Mouse (Mus musculus) spleen, adult 2 months (tissue): ENCODE data around the gene Stk39. TPM values are rescaled to one million over a fixed set of nuclear protein-coding genes. Genes with fewer than 3 reads are reported as not detected.

ENCODE experiments used
- DNase-seq, 2 experiments: peaks; one replicate each; pipeline versions ENCODE4 v3.0.0 to v3.0.0-alpha.2; 2012 to 2021; ENCODE audit warnings: low spot score in 2 of 2, low read depth in 1 of 2
- H3K27ac ChIP-seq: fragments of 200-500 bp; 2 replicates; pipeline ENCODE4 v1.5.1; 2012; ENCODE audit warnings: low read length, inconsistent platforms; ENCODE audit not compliant: insufficient read depth
- H3K27me3 ChIP-seq: fragments of 200-500 bp; 2 replicates; pipeline ENCODE4 v1.6.1; 2012; ENCODE audit warnings: mild to moderate bottlenecking, moderate library complexity, low read length, inconsistent platforms; ENCODE audit not compliant: control insufficient read depth, insufficient read depth
- H3K36me3 ChIP-seq: fragments of 200-500 bp; 2 replicates; pipeline ENCODE4 v1.6.1; 2012; ENCODE audit warnings: mild to moderate bottlenecking, low read length, inconsistent platforms; ENCODE audit not compliant: control insufficient read depth, insufficient read depth
- H3K4me1 ChIP-seq: fragments of 200-500 bp; 2 replicates; pipeline ENCODE4 v1.6.1; 2011; ENCODE audit warnings: inconsistent platforms; ENCODE audit not compliant: control insufficient read depth, insufficient read depth, insufficient read length
- H3K4me3 ChIP-seq: fragments of 200-500 bp; 2 replicates; pipeline ENCODE4 v1.5.1; 2011; ENCODE audit warnings: mild to moderate bottlenecking, inconsistent platforms; ENCODE audit not compliant: insufficient read depth, insufficient read length; ENCODE audit errors: extremely low read depth
- CTCF ChIP-seq: fragments of 200-500 bp; IDR thresholded peaks from 2 replicates; pipeline ENCODE4 v1.5.1; 2011; ENCODE audit warnings: mild to moderate bottlenecking, inconsistent platforms; ENCODE audit not compliant: insufficient read depth, insufficient read length, insufficient replicate concordance; ENCODE audit errors: extremely low read depth
- POLR2A ChIP-seq: fragments of 200-500 bp; IDR thresholded peaks from 2 replicates; pipeline ENCODE4 v1.6.1; 2011; ENCODE audit warnings: low read depth, low read length, inconsistent platforms
- WGBS: fragments of 180-500 bp; shearing (Covaris S2); methylation state at CpG from one replicate; pipeline ENCODE4 v1.1.7; 2018; 5-methylcytosine and 5-hydroxymethylcytosine counted together
- polyA plus RNA-seq: library from polyadenylated mRNA; depleted of rRNA; stranded (reverse); fragments of >200 nt; gene quantifications from 2 replicates; pipeline ENCODE4 v1.2.3, GENCODE M21; 2012

Gene Stk39
- polyA plus RNA-seq, 1 experiment: 3.8 TPM

GRCm38 (mm10) chr2:68382394-68383059 lies 89.5 kb downstream of the Stk39 start:
- 24% methylated on average over 11 of the region's 11 CpGs for WGBS
- DNase-seq: peak; percentile 17 to 24
- no peaks in the 10 kb centered on the region for H3K36me3 ChIP-seq
- no peak overlapping the region for H3K4me3 ChIP-seq
- peaks cover 12% of the 10 kb centered on the region for H3K4me1 ChIP-seq
- TF ChIP-seq CTCF (no peak), POLR2A (no peak)
- no peaks in the 10 kb centered on the region for H3K27me3 ChIP-seq
- peak overlapping the region; percentile 70 for H3K27ac ChIP-seq

- no peaks in the 10 kb centered on the region for H3K27me3 ChIP-seq
- no peaks in the 10 kb centered on the region for H3K36me3 ChIP-seq
- TF ChIP-seq CTCF: no peak
- no peak for TF ChIP-seq POLR2A
- no peak overlapping the region for H3K4me3 ChIP-seq
- DNase-seq: no peak
- peaks cover 12% of the 10 kb centered on the region for H3K4me1 ChIP-seq
- WGBS: 66% methylated on average over 4 of the region's 4 CpGs
- peak overlapping the region; percentile 64 for H3K27ac ChIP-seq
Observed at GRCm38 (mm10) chr2:68381881-68382280, 90.2 kb downstream of the Stk39 start.

- Histone ChIP-seq H3K27ac (peak overlapping the region; percentile 23; the same call in 1 of the 2 replicates), H3K4me3 (no peak overlapping the region), H3K27me3 (no peaks in the 10 kb centered on the region), H3K36me3 (no peaks in the 10 kb centered on the region), H3K4me1 (peaks cover 12% of the 10 kb centered on the region)
- no peak for DNase-seq
- TF ChIP-seq CTCF: no peak
- WGBS: 6% methylated on average over 6 of the region's 6 CpGs
Observed at GRCm38 (mm10) chr2:68381205-68381604, 90.9 kb downstream of the Stk39 start.

- Histone ChIP-seq H3K4me3 (no peak overlapping the region), H3K36me3 (no peaks in the 10 kb centered on the region), H3K27ac (no peak overlapping the region), H3K4me1 (peaks cover 12% of the 10 kb centered on the region), H3K27me3 (no peaks in the 10 kb centered on the region)
- 84% methylated on average over 11 of the region's 11 CpGs for WGBS
- DNase-seq: no peak
- TF ChIP-seq POLR2A: no peak
- TF ChIP-seq CTCF: no peak
Observed at GRCm38 (mm10) chr2:68379631-68380030, 92.4 kb downstream of the Stk39 start.

- TF ChIP-seq POLR2A: no peak
- TF ChIP-seq CTCF: no peak
- WGBS: 93% methylated on average over 8 of the region's 8 CpGs
- DNase-seq: no peak
- H3K36me3 ChIP-seq: no peaks in the 10 kb centered on the region
- no peaks in the 10 kb centered on the region for H3K27me3 ChIP-seq
- no peak overlapping the region for H3K27ac ChIP-seq
- no peak overlapping the region for H3K4me3 ChIP-seq
- H3K4me1 ChIP-seq: peaks cover 12% of the 10 kb centered on the region
Observed at GRCm38 (mm10) chr2:68378319-68378718, 93.7 kb downstream of the Stk39 start.

- TF ChIP-seq CTCF: no peak
- no peak for TF ChIP-seq POLR2A
- no peak for DNase-seq
- 88% methylated on average over 6 of the region's 6 CpGs for WGBS
- Histone ChIP-seq H3K27ac (no peak overlapping the region), H3K36me3 (no peaks in the 10 kb centered on the region), H3K4me3 (no peak overlapping the region), H3K27me3 (no peaks in the 10 kb centered on the region), H3K4me1 (peaks cover 6% of the 10 kb centered on the region)
Observed at GRCm38 (mm10) chr2:68377251-68377681, 94.8 kb downstream of the Stk39 start.

GRCm38 (mm10) chr2:68376660-68377059 lies 95.4 kb downstream of the Stk39 start:
- Histone ChIP-seq H3K36me3 (no peaks in the 10 kb centered on the region), H3K4me3 (no peak overlapping the region), H3K27ac (no peak overlapping the region), H3K27me3 (no peaks in the 10 kb centered on the region), H3K4me1 (peaks cover under 1% of the 10 kb centered on the region; the same call in 1 of the 2 replicates)
- DNase-seq: no peak
- WGBS: 84% methylated on average over 12 of the region's 12 CpGs
- TF ChIP-seq CTCF (no peak), POLR2A (no peak)
